Mouse (Mus musculus): ENCODE measurements around the gene Acpp. TPM values are rescaled to one million over a fixed set of nuclear protein-coding genes. Genes with fewer than 3 reads are reported as not detected.

Acpp gene
- total RNA-seq, 2 experiments from 2014 or later = 3.3 to 4.4 TPM

DNA sequence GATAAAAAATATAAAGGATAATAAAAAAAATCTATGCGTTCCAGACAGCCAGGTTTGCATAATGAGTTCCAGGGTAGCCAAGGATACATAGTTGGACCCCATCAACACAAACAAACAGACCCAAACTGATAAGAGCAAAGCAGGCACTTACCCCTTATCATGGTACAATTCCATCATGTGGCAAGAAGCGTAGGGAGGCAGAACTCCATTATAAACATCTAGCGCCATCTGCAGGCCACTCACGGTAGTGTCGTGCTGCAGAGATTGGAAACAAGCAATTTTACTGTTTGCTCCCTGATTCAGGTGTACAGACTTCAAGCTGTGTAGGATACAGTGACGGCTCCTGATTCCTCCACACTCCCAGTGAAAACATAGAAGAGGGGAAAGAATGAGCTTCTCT is 30.8 kb downstream of the Acpp start:
- ATAC-seq (replicated peaks; ENCODE audit: low FRiP score, poor library complexity, severe bottlenecking) = no peak

DNA sequence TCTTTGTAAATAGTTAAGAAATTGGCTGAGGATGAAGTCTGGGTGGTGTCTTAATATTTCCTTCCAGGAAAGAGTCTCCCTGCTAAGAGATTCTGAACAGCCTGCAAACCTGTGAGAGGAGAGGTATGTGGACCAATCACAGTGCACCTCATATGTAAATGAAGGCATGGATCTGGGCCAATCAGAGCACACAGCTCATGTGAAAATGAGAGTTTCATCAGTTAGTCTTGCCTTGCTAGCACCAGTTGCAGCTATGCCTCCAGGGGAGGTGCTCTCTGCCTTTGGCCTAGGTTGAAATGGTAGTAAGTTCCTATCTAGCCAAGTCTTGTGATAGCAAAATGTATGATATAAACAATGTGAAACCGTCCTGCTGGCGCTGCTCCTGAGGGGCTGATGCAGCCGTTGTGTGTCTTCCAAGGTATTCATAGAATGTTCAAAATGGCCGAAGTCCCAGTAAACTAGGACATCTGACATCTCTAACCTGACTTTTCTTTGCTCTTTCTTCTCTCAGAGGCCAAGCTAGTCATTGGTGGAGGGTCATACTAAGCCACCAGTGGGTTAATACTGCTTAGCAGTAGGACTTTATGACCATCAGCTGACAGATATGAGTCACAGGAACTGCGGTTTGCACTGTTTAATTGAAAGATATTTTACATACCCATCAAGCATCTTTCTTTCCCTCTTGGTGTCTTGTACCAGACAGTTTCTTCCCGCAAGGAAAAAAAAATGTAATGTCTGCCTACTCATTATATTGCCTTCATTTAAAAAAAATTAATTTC is 32.0 kb downstream of the Acpp start:
- ATAC-seq (replicated peaks; ENCODE audit: low FRiP score, poor library complexity, severe bottlenecking) = no peak

DNA sequence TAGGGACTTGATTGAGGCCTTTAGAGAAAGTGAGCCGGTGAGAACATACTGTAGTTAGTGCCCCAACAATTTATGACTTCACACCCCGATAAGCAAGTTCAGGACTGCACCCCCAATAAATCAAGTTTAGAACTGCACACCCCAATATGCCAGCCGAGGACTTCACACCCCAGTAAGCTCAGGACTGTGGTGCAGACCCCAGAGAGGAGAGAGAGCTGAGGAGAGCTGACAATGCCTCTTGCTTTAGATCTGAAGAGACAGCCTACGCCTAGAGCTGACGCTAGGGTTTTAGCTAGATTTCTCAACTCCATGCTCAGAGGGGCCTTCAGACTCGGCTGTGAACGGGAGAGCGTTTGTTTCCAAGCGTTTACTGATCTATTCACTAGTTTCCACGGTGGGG is 32.7 kb downstream of the Acpp start:
- ATAC-seq (replicated peaks; ENCODE audit: low FRiP score, poor library complexity, severe bottlenecking) = no peak

DNA sequence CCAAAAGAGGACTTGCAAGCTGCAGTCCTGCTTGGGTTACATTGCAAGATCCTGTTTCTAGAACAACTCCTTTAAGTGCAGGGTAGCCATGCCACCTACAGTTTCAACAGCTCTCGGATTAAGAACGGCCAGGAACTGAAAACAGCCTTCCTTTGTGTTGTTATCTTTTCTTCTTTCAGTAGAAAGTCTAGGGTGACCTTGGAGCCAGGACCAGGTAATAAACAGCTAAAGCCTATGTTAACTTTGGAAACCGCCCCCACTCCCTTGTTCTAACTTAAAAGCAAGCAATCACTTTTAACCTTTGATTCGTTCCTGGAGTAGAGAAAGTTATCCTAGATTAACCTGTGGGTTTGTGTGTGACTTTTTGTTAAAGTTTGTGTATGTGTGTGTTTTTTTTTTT is 33.2 kb downstream of the Acpp start:
- ATAC-seq (replicated peaks; ENCODE audit: low FRiP score, poor library complexity, severe bottlenecking) = no peak

DNA sequence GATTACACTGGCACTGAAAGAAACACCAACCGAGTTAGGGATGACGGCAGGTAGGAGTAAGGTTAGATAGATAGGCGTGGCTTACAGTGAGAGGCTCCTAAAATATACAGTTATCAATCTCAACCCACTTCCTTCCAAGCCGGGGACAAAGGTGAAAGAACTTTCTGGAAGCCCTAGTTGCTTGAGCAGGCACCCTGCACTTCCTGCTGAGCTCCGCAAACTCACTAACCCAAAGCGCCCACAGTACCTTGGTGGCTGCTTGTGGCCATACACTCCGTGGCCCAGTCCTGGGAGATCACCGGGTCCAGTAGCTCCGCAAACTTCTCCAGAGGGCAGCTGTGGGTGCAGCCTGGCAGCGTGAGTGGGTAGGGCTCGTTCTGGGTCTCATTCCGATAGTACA is 37.0 kb downstream of the Acpp start:
- ATAC-seq (replicated peaks; ENCODE audit: low FRiP score, poor library complexity, severe bottlenecking) = no peak

DNA sequence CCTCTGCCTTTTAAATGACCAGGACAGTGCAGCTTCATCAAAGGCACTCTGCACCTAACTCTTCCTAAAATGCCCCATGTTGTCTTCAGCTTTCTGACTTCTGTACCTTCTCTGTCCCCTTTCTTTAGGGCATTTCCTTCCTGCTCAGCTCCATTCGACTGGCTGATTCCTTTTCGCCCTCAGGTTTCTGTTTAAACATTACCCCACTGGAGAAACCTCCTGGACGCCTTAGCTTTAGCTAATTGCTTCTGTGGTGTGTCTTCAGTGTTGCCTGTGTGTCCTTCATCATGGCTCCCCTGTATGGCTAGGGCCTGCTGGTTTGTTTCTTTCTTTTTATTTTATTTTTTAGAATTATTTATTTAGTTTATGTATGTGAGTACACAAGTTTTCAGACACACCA is 40.5 kb downstream of the Acpp start:
- no peak for ATAC-seq (replicated peaks; ENCODE audit: low FRiP score, poor library complexity, severe bottlenecking)

DNA sequence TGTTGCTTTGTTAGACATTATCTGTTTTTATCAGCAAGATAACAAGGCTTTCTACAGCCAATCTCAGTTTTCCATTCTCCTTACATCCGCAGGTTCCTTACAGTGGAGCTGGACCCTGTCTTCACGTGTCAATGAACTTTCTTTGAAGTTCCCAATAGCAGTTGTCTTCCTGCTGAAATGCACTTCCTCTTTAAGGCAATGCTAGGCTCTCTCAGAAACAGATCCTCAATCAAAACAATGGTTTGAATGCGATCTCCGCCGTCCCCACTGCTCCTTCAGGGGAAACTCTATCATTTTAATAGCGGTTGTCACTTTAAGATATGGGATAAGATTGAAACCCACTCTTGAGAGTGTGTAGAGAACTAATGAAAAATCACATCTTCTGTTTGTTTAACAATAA is 52.6 kb downstream of the Acpp start:
- ATAC-seq (replicated peaks; ENCODE audit: low FRiP score, poor library complexity, severe bottlenecking) = no peak

DNA sequence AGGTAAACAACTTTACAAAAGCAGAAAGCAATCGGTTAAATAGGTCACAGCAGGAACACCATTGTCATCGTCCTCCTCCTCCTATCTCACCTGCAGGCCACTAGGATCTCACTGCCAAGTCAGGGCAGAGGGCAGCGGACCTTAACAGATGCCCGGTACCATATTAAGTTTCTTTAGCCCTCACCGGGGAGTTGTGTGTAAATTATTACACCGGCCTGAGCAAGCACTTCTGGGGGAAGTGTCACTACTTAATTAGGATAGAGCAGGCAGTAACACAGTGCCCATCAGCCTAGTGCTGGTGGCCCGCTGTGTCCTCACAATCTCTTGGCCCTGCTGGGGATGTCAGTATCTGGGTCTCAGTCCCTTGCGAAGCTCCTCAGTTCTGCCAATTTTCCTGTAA is 55.0 kb downstream of the Acpp start:
- ATAC-seq (replicated peaks; ENCODE audit: low FRiP score, poor library complexity, severe bottlenecking) = no peak

DNA sequence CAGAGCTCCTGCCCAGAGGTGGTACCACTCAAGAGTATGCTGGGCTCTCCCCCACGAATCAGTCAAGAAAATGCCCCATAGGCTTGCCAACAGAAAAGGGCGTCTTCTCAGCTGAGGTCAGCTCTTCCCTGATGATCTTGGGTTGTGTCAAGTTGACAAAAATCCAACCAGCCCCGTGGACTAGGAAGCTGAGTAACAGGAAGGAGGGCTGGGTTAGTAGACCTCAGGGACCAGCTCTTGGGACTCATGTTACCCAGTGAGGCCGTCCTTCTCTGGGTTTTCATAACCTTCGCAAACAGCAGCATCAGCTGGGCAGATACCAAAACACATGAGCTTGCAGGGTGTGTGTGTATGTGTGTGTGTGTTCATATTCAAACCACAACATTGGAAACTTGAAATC is 55.8 kb downstream of the Acpp start:
- ATAC-seq (replicated peaks; ENCODE audit: low FRiP score, poor library complexity, severe bottlenecking) = no peak

DNA sequence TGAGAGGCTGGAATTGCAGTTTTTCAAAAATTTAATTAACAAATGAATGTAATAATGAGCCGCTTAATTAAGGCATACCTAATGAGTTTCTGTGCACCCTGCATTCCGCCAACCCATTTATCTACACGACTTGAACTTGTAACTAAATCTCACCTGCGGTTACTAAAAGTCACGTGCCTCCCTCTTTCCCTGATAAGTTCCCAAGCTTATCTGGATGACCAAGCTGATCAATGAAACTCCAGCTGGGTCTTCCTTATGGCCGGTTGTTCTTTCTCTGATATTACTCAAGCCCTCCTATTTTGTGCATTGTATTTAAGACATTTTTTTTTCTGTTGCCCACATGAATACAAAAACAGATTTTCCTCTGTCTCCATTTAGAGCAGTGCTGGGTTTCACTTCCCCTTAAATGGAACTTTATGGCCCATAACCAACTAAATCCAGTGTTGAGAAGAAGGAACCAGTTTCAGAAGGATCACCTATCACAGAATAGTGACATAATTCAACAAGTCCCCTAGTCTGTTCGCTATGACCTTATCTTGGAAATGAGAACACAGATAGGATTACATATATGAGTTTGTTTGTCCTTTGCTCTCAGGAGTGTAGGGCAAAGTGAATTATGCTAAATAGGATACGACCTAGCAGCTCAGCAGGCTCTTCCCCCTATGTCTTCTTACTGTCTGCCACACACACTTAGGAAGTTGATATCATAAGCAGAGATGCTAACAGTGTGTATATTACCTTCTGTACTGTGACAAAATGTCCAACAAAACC is 56.6 kb downstream of the Acpp start:
- ATAC-seq (replicated peaks; ENCODE audit: low FRiP score, poor library complexity, severe bottlenecking) = no peak

DNA sequence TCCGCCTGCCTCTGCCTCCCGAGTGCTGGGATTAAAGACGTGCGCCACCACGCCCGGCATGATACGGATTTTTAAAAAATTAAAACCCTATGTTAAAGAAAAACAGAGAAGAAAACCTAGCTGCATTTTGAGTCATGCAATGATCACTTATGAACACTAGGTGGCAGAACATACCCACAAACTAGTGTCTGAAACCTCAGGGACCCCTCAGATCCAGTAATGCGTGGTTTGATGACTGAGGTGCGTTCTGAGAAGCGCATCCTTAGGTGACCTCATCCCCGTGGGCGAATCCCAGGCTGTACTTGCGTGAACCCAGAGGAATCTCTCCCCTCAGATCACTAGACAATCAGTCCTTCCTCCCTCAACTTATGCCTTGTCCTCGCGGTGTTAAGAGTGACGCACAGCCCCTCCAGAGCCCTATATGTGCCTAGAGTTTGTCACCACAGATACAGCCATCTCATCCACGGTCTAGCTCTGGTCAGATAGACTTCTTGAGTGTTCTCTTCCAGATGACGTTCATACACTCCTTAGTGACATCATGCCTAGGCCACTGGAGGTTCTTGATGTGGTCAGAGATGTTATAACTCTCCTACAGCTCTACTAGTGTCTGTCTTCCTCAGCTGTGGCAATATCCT is 59.9 kb downstream of the Acpp start:
- ATAC-seq (replicated peaks; ENCODE audit: low FRiP score, poor library complexity, severe bottlenecking) = peak; percentile 57; the same call in 1 of the 2 replicates

DNA sequence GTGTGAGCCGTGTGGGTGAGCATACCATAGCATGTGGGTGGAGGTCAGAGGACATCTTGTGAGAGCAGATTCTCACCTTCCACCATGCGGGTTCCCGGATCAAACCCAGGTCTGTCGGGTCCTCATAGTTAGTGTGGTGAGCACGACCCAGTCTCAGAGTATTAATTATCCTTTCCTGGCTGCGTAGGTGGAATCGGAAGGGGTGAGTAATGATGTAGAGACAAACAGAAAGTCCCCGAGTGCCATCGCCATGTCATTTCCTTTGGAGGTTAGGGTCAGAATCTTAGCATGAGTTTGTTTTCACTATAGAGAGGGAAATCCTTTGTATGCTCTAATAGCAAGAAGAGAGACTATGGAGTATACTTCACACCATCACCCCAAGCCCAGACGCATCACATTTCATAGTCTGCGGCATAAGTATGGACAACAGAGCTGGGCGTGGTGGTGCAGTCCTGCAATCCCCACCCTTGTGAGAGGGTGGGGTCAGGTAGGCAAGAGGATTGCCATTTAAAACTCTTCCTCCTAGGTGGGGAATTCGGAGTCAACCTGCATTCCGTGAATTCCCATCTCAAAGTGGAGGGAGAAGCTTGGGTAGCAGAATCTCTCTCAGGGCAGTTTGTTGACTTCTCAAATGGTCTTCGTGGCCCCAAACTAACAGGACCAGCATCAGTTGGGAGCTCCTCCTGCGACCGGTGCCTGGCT is 62.3 kb downstream of the Acpp start:
- no peak for ATAC-seq (replicated peaks; ENCODE audit: low FRiP score, poor library complexity, severe bottlenecking)

DNA sequence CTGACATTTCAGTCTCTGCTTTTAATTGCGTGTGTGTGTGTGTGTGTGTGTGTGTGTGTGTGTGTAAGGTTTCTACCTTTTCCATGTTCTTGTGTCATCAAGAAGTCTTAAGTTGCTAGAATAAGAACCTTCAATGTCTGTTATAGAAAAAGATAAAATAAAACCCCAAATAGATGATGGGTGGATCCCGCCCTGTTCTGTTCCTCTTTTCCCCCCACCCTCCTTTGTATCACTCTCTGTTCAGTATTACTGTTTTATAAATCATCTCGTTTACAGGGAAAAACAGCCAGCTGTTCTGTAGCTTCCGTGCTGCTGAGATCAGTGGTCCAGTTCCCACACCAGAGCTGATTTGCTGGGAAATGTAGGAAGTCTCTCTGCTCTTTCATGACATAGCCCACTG is 65.5 kb downstream of the Acpp start:
- no peak for ATAC-seq (replicated peaks; ENCODE audit: low FRiP score, poor library complexity, severe bottlenecking)

DNA sequence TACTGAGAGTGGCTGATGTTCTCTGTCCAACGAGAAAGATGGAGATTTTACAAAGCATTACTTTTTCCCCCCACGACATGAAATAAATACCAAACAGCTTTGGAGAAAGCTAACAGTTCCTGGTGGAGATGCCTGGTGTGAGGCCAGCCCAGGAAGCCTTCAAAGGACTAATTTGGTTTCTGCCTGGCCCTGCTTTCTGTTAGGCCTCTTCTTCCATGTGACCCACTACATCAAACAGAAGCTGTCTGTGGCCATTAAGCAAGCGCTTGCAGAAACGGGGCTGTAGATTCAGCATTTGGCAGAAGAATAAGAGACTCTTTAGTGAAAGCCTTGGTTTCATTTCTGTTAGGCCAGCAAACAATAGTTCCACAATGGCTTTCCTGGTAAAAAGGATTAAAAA is 65.9 kb downstream of the Acpp start:
- ATAC-seq (replicated peaks; ENCODE audit: low FRiP score, poor library complexity, severe bottlenecking) = no peak

DNA sequence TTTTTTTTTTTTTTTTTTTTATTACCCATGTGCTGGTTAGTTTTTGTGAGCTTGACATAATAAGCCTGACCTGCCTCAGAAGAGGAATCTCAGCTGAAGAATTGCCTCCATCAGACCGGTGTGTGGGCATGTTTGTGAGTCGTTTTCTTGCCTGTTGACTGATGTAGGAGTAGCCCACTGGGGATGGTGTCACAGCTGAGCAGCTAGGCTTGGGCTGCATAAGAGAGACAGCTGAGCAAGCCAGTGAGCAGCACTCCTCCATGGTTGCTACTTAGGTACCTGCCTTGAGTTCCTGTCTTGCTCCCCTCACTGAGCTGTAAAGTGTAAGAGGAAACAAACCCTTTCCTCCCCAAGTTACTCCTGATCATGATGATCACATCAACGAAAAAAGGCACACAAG is 67.6 kb downstream of the Acpp start:
- no peak for ATAC-seq (replicated peaks; ENCODE audit: low FRiP score, poor library complexity, severe bottlenecking)

DNA sequence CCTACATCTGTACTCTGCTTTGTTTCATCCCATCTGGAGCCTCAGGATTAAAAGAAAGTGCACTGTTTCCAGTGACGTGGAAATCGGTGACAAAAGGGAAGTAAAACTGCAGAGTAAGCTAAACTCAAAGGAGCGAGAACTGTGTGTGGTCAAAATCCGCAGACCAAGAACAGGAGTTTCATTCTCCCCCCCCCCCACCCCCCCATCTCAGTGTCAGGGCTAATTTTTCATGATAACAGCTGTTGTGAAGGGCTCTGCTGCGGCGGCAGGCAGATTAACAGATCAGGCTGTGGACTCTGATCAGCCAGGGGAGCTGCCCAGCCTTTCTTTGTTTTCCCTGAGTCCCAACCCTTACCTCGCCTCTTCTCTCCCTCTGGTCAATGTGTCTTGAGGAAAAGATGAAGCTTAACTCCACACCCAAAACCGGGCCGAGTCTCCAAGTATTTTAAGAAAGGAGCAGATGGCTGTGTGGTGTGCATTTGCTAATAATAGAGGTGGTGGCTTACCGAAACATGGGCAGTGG is 68.1 kb downstream of the Acpp start:
- ATAC-seq (replicated peaks; ENCODE audit: low FRiP score, poor library complexity, severe bottlenecking) = no peak

DNA sequence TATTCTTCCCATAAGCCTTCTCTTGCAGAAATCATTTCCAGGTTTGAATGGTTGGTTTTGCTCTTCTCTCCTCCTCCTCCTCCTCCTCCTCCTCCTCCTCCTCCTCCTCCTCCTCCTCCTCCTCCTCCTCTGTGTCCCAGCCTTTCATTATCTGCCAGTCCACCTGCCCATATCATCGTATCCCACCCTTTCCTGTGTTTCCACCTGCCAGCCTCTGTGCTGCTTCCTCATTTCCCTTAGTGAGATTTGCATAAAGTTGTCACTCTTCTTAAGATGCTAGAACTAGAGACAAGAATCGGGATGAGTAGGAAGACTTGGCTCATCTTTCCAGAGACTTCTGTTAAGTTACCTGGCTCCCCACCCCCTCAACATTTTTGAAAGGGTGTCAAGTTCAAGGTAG is 73.0 kb downstream of the Acpp start:
- no peak for ATAC-seq (replicated peaks; ENCODE audit: low FRiP score, poor library complexity, severe bottlenecking)

DNA sequence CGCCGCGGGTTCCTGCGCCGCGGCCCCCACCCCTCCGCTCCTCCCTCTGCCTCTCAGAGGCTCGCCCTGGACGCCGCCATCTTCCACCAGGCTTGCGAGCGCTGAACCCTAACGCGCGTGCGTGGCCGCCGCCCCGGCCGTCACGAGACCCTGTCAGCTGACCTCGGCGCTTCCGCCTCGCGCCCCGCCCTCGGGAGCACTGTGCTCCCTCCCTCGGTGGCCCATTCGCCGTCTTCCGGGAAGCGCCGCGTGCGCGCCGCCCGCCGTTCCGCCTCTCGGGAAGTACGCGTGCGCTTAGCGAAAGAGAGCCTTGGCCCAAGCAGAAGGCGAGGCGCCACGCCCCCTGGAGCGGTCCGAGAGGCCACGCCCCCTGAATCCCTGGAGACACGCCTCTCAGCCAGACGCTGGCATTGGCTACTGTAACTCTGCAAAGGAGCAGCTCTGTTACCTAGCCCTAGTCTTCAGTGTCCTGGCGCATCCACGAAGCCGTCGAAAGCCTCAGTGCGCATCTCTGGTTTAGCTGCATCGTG is 74.7 kb downstream of the Acpp start, which contains the start of gene Dnajc13:
Dnajc13 (minus strand) TSS at position 108 of the 530 bp plus-strand sequence.
- peak; percentile 94 for ATAC-seq (replicated peaks; ENCODE audit: low FRiP score, poor library complexity, severe bottlenecking)

DNA sequence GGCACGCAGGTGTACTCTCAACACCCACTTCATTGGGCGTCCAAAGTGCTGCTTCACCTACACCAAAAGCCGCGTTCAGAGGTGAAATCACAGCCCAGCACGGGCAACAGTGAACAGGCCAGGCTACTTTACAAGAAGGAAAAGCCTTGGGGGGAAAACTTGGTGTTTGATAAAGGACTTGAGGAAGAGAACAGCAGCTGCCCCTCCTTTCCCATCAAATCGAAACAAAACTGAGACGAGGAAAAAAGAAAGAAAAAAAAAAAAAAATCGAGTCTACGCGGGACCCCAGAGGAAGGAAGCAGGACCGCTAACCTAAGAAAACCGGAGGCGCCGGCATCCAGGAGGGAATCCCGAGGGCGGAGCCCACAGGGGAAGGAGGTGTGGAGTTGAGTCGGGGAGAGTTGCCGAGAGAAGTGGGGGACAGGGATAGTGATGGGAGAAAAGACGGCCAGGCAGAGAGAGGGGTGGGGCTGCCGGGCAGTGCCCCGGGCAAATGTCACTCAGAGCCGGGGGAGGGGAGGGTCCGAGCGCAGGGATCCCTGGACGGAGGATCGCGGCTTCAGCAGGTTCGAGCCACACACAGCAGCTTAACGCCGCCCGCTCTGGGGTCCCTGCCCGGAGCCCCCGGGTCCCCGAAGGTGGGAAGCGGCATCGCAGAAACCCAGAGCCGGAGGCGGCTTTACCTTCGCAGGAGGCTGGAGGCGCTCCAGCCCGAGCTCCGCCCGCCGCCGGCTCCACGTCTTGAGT is 75.4 kb downstream of the Acpp start:
- ATAC-seq (replicated peaks; ENCODE audit: low FRiP score, poor library complexity, severe bottlenecking) = peak; percentile 35; the same call in 1 of the 2 replicates

All from erythroblast, adult 5-6 weeks (primary cell).